In genomic region chr15:101773420-101773819, GRCm38 (mm10) we compare ENCODE assay signal across 23 mouse cellular contexts. TPM values are rescaled to one million over a fixed set of nuclear protein-coding genes. Genes with fewer than 3 reads are reported as not detected.
DNase-seq lines count a peak whose midpoint lies in the region; ATAC-seq and TF ChIP-seq lines count a peak whose summit lies in the region.
"Had no signal": no experiment of that assay in that cellular context is flagged by ENCODE, and none has a peak within 500 bp of the region (broad histone marks: within the 10 kb centered on the region; RNA-seq: fewer than 3 reads in every experiment).

No protein-coding gene starts in this region.

- H3K4me2 ChIP-seq in lung, embryonic 14.5 days = no peak overlapping the region
- no peak overlapping the region for H3K4me2 ChIP-seq in lung, postnatal 0 days (replicated peaks; ENCODE audit: low read depth, low read length)
- no peak overlapping the region for H3K4me2 ChIP-seq in stomach, postnatal 0 days (replicated peaks; ENCODE audit: low read depth)
- H3K4me2 ChIP-seq: hindbrain, embryonic 14.5 days; intestine, embryonic 15.5 days; liver, embryonic 11.5 days had no signal

- no peak for TF ChIP-seq CTCF in lung, embryonic 14.5 days (IDR thresholded peaks at IDR 0.05; ENCODE audit: low read depth)
- no peak for TF ChIP-seq CTCF in lung, postnatal 0 days (IDR thresholded peaks at IDR 0.05)
- no peak for TF ChIP-seq CTCF in stomach, postnatal 0 days (IDR thresholded peaks at IDR 0.05; ENCODE audit: low read depth)

- 42% methylated on average over 10 of the region's 10 CpGs for WGBS in lung, embryonic 14.5 days
- WGBS in lung, postnatal 0 days = 52% methylated on average over 10 of the region's 10 CpGs
- WGBS in stomach, postnatal 0 days = 54% methylated on average over 10 of the region's 10 CpGs

- no peak overlapping the region for H3K4me3 ChIP-seq in lung, embryonic 14.5 days (ENCODE audit: low read depth, low read length)
- H3K4me3 ChIP-seq in lung, postnatal 0 days (ENCODE audit: low read depth, low read length) = no peak overlapping the region
- no peak overlapping the region for H3K4me3 ChIP-seq in stomach, postnatal 0 days (ENCODE audit: low read depth, low read length)
- H3K4me3 ChIP-seq: heart, embryonic 10.5 days; intestine, embryonic 15.5 days had no signal

- no peak overlapping the region for H3K9ac ChIP-seq in lung, embryonic 14.5 days
- H3K9ac ChIP-seq in lung, postnatal 0 days (replicated peaks; ENCODE audit: low read depth) = no peak overlapping the region
- 0 out of 2 replicates have a peak overlapping the region, but pooled peaks have one; percentile 27 for H3K9ac ChIP-seq in stomach, postnatal 0 days (ENCODE audit: low read length)
- H3K9ac ChIP-seq: hindbrain, embryonic 14.5 days; intestine, embryonic 15.5 days had no signal

- DNase-seq in heart, adult 18-20 months = peak; percentile 13 to 29
- no peak for DNase-seq in heart, postnatal 4 days
- peak; percentile 5 for DNase-seq in lung, embryonic 14.5 days
- no peak for DNase-seq in lung, postnatal 4 days
- peak; percentile 32 for DNase-seq in lung, postnatal 0 days (ENCODE audit: low spot score)
- no peak for DNase-seq in stomach, postnatal 0 days (ENCODE audit: low spot score)
- DNase-seq in cerebellum, adult 8-10 months = no peak
- DNase-seq in frontal cortex, adult 2 months (ENCODE audit: extremely low spot score in 1 of 2, low spot score in 1 of 2) = no peak

- H3K9me3 ChIP-seq in lung, embryonic 14.5 days (ENCODE audit: low read depth, low read length) = no peaks in the 10 kb centered on the region
- H3K9me3 ChIP-seq in lung, postnatal 0 days (ENCODE audit: low read length) = no peaks in the 10 kb centered on the region
- H3K9me3 ChIP-seq in stomach, postnatal 0 days (ENCODE audit: control insufficient read depth, low read length) = no peaks in the 10 kb centered on the region
- H3K9me3 ChIP-seq: heart, embryonic 10.5 days; intestine, embryonic 15.5 days had no signal

- no peaks in the 10 kb centered on the region for H3K36me3 ChIP-seq in lung, embryonic 14.5 days (ENCODE audit: insufficient read depth)
- no peaks in the 10 kb centered on the region for H3K36me3 ChIP-seq in lung, postnatal 0 days (ENCODE audit: insufficient read depth, low read length)
- no peaks in the 10 kb centered on the region for H3K36me3 ChIP-seq in stomach, postnatal 0 days (ENCODE audit: control insufficient read depth, insufficient read depth, low read length)
- H3K36me3 ChIP-seq: G1E; heart, embryonic 10.5 days; intestine, embryonic 15.5 days had no signal

- H3K27me3 ChIP-seq in lung, embryonic 14.5 days (ENCODE audit: insufficient read depth, low read length) = no peaks in the 10 kb centered on the region
- H3K27me3 ChIP-seq in lung, postnatal 0 days (replicated peaks; ENCODE audit: insufficient read depth, low read length) = no peaks in the 10 kb centered on the region
- H3K27me3 ChIP-seq in stomach, postnatal 0 days (ENCODE audit: control insufficient read depth, insufficient read depth, low read length) = no peaks in the 10 kb centered on the region
- H3K27me3 ChIP-seq: intestine, embryonic 15.5 days had no signal

- no peak overlapping the region for H3K27ac ChIP-seq in lung, embryonic 14.5 days (ENCODE audit: low read depth)
- H3K27ac ChIP-seq in lung, postnatal 0 days (ENCODE audit: low read length) = no peak overlapping the region
- no peak overlapping the region for H3K27ac ChIP-seq in stomach, postnatal 0 days (replicated peaks)
- H3K27ac ChIP-seq: heart, embryonic 10.5 days; hindbrain, embryonic 14.5 days; intestine, embryonic 15.5 days had no signal

- H3K4me1 ChIP-seq in lung, embryonic 14.5 days (ENCODE audit: insufficient read depth) = no peaks in the 10 kb centered on the region
- no peaks in the 10 kb centered on the region for H3K4me1 ChIP-seq in lung, postnatal 0 days (ENCODE audit: insufficient read depth, low read depth, low read length)
- no peaks in the 10 kb centered on the region for H3K4me1 ChIP-seq in stomach, postnatal 0 days (replicated peaks; ENCODE audit: control insufficient read depth, insufficient read depth)
- H3K4me1 ChIP-seq: heart, embryonic 10.5 days; intestine, embryonic 15.5 days had no signal

- no peak for TF ChIP-seq EP300 in lung, postnatal 0 days (IDR thresholded peaks at IDR 0.05)
- no peak for TF ChIP-seq EP300 in stomach, postnatal 0 days (optimal IDR thresholded peaks at IDR 0.05)

- peak; percentile 23; the same call in 1 of the 2 replicates for ATAC-seq in lung, embryonic 14.5 days (ENCODE audit: insufficient read depth)
- peak; percentile 21 for ATAC-seq in lung, postnatal 0 days
- ATAC-seq in stomach, postnatal 0 days (ENCODE audit: low FRiP score, low TSS enrichment) = no peak

RNA-seq across cellular contexts. Expression of gene Krt72, which starts 12.8 kb away (rescaled TPM):
- total RNA-seq in heart, adult 18-20 months (2021) = not detected
- total RNA-seq in heart, postnatal 4 days (2021) = not detected
- not detected in 2 replicates for polyA plus RNA-seq in lung, embryonic 14.5 days (2014; fragmentation: Nextera tagmentation; extraction: Ambion mirVana)
- polyA plus RNA-seq in lung, postnatal 0 days (2015; fragmentation: Nextera tagmentation; extraction: Ambion mirVana) = not detected in 2 replicates
- not detected in 2 replicates for polyA plus RNA-seq in stomach, postnatal 0 days (2015; fragmentation: Nextera tagmentation; extraction: Ambion mirVana)
- 0.17 and 0.28 TPM in 2 replicates for polyA plus RNA-seq in frontal cortex, adult 2 months (2012; rRNA removed)
- total RNA-seq: adrenal gland, adult 18-20 months; G1E; gastrocnemius, postnatal 25 days; heart, postnatal 10 days; layer of hippocampus, postnatal 25 days; left cerebral cortex, postnatal 4 days; megakaryocyte, adult 5-6 weeks; neutrophil, adult 5-6 weeks had no signal
- polyA plus RNA-seq: embryonic facial prominence, embryonic 11.5 days; G1E; heart, embryonic 10.5 days; hindbrain, embryonic 14.5 days; intestine, embryonic 15.5 days; liver, embryonic 11.5 days; midbrain, embryonic 14.5 days; stomach, embryonic 14.5 days had no signal

RNA-seq across cellular contexts. Expression of gene Krt73, which starts 28.7 kb away (rescaled TPM):
- total RNA-seq in heart, adult 18-20 months (2021) = not detected
- total RNA-seq in heart, postnatal 4 days (2021) = not detected
- polyA plus RNA-seq in lung, embryonic 14.5 days (2014; fragmentation: Nextera tagmentation; extraction: Ambion mirVana) = not detected in 2 replicates
- not detected in 2 replicates for polyA plus RNA-seq in lung, postnatal 0 days (2015; fragmentation: Nextera tagmentation; extraction: Ambion mirVana)
- polyA plus RNA-seq in stomach, postnatal 0 days (2015; fragmentation: Nextera tagmentation; extraction: Ambion mirVana) = not detected in 2 replicates
- 0.78 and 0.92 TPM in 2 replicates for polyA plus RNA-seq in frontal cortex, adult 2 months (2012; rRNA removed)
- total RNA-seq: adrenal gland, adult 18-20 months; G1E; gastrocnemius, postnatal 25 days; heart, postnatal 10 days; megakaryocyte, adult 5-6 weeks; neutrophil, adult 5-6 weeks had no signal
- polyA plus RNA-seq: embryonic facial prominence, embryonic 11.5 days; G1E; heart, embryonic 10.5 days; intestine, embryonic 15.5 days; liver, embryonic 11.5 days; stomach, embryonic 14.5 days had no signal

RNA-seq across cellular contexts. Expression of gene Krt71, which starts 30.5 kb away (rescaled TPM):
- total RNA-seq in heart, adult 18-20 months (2021) = not detected
- total RNA-seq in heart, postnatal 4 days (2021) = not detected
- polyA plus RNA-seq in lung, embryonic 14.5 days (2014; fragmentation: Nextera tagmentation; extraction: Ambion mirVana) = not detected in 2 replicates
- polyA plus RNA-seq in lung, postnatal 0 days (2015; fragmentation: Nextera tagmentation; extraction: Ambion mirVana) = not detected in 2 replicates
- not detected in 2 replicates for polyA plus RNA-seq in stomach, postnatal 0 days (2015; fragmentation: Nextera tagmentation; extraction: Ambion mirVana)
- not detected in 2 replicates for polyA plus RNA-seq in frontal cortex, adult 2 months (2012; rRNA removed)
- total RNA-seq: adrenal gland, adult 18-20 months; G1E; gastrocnemius, postnatal 25 days; heart, postnatal 10 days; layer of hippocampus, postnatal 25 days; left cerebral cortex, postnatal 4 days; megakaryocyte, adult 5-6 weeks; neutrophil, adult 5-6 weeks had no signal
- polyA plus RNA-seq: embryonic facial prominence, embryonic 11.5 days; G1E; heart, embryonic 10.5 days; intestine, embryonic 15.5 days; liver, embryonic 11.5 days; stomach, embryonic 14.5 days had no signal

RNA-seq across cellular contexts. Expression of gene Krt2, which starts 44.5 kb away (rescaled TPM):
- total RNA-seq in heart, adult 18-20 months (2021) = not detected
- total RNA-seq in heart, postnatal 4 days (2021) = not detected
- polyA plus RNA-seq in lung, embryonic 14.5 days (2014; fragmentation: Nextera tagmentation; extraction: Ambion mirVana) = not detected in 2 replicates
- polyA plus RNA-seq in lung, postnatal 0 days (2015; fragmentation: Nextera tagmentation; extraction: Ambion mirVana) = not detected in 2 replicates
- polyA plus RNA-seq in stomach, postnatal 0 days (2015; fragmentation: Nextera tagmentation; extraction: Ambion mirVana) = not detected in 2 replicates
- polyA plus RNA-seq in frontal cortex, adult 2 months (2012; rRNA removed) = 0.02 TPM in 1 of 2 replicates, not detected in the other
- total RNA-seq: adrenal gland, adult 18-20 months; G1E; gastrocnemius, postnatal 25 days; heart, postnatal 10 days; left cerebral cortex, postnatal 4 days; megakaryocyte, adult 5-6 weeks; neutrophil, adult 5-6 weeks had no signal
- polyA plus RNA-seq: embryonic facial prominence, embryonic 11.5 days; G1E; heart, embryonic 10.5 days; hindbrain, embryonic 14.5 days; intestine, embryonic 15.5 days; liver, embryonic 11.5 days; midbrain, embryonic 14.5 days; stomach, embryonic 14.5 days had no signal

Comparison
In these comparisons a context has a peak if more than half of its experiments do, and no peak if none do; other contexts are left out.
1. DNase-seq: peak in heart, adult 18-20 months (2 of 2), lung, embryonic 14.5 days (single experiment) and lung, postnatal 0 days (single experiment); none in heart, postnatal 4 days (single experiment), lung, postnatal 4 days (0 of 2), stomach, postnatal 0 days (single experiment), cerebellum, adult 8-10 months (single experiment) and frontal cortex, adult 2 months (0 of 2).